Mouse (Mus musculus) liver, embryonic 14.5 days (tissue): Measurements from ENCODE around the gene Axl.

Experiments used
- CTCF ChIP-seq: IDR thresholded peaks from 2 replicates; pipeline ENCODE4 v1.5.1; 2016; ENCODE audit warnings: antibody characterized with exemption, low read depth, control low read depth
- EP300 ChIP-seq: IDR thresholded peaks from 2 replicates; pipeline ENCODE4 v1.6.1; 2016; ENCODE audit warnings: antibody characterized with exemption, low read depth

DNA sequence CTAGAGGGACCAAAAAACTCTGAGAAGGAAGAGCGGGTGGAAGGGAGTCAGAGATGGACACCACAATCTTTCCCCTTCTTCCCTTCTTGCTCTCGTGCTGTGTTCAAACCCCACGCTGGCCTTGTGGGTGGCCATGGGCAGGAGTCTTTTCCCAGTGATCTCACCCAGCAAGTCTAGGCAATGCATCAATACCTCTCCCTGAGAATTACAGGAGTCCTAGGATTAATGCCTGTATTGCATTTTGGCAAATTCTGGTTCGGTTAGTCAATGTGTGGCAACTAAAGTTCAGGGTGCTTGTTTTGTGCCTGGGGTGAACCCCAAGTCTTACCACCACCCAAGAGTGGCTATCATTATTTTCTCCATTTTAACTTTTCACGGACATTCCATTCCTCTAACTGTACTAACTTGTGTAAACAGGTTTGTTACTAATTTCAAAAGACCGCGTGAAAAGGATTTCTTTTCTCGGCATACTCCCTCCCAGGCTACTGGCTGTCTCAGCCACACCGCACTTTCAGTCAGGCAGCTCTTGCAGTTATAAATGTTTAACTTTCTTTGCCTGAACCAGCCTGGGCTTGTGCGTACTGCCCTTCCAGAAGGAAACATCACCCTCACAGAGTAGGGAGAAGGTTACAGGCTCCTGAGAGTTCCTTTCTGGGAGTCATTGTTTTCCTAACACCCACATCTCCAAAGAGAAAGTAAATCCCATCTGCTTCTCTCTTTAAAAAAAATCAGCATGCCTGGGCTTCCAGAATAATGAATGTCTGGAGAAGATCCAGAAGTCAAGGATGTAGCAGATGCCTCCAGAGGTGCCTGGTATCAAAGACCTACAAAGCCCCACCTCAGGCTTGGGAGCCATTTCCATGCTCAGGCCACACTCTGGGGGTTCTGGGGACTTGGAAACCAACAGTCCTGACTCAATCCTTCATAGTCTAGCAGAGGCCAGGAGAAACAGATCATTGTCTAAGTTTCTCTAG, 43.3 kb upstream of the Axl start:
- no peak for TF ChIP-seq CTCF
- TF ChIP-seq EP300, result no peak
